ENCODE assay signal across 10 mouse cellular contexts in genomic region chr6:47358686-47359085, GRCm38 (mm10).
DNase-seq lines count a peak whose midpoint lies in the region; ATAC-seq and TF ChIP-seq lines count a peak whose summit lies in the region.
"Had no signal": no experiment of that assay in that cellular context is flagged by ENCODE, and none has a peak within 500 bp of the region (broad histone marks: within the 10 kb centered on the region; RNA-seq: fewer than 3 reads in every experiment).

No protein-coding gene starts in this region.

- H3K4me1 ChIP-seq in thymus, adult 2 months (replicated peaks; ENCODE audit: control insufficient read depth, insufficient read depth, low read length), result no peaks in the 10 kb centered on the region
- H3K4me1 ChIP-seq in kidney, postnatal 0 days (replicated peaks; ENCODE audit: insufficient read depth, low read length), result no peaks in the 10 kb centered on the region
- H3K4me1 ChIP-seq: heart, embryonic 15.5 days had no signal

- no peaks in the 10 kb centered on the region for H3K9me3 ChIP-seq in kidney, postnatal 0 days (replicated peaks; ENCODE audit: low read length)
- H3K9me3 ChIP-seq: heart, embryonic 15.5 days had no signal

- no peak for DNase-seq in frontal cortex, postnatal 10 days (ENCODE audit: low spot score in 2 of 2)
- DNase-seq in thymus, adult 2 months, result peak; percentile 42
- no peak for DNase-seq in thymus, adult 18-20 months
- peak; percentile 33 for DNase-seq in kidney, postnatal 0 days (ENCODE audit: low spot score)
- peak; percentile 53 for DNase-seq in lung, postnatal 10 days
- peak; percentile 46 for DNase-seq in thymus, postnatal 25 days

- no peak for TF ChIP-seq POLR2A in thymus, adult 2 months (IDR thresholded peaks at IDR 0.05; ENCODE audit: control insufficient read depth, extremely low read depth, insufficient read depth, low read length, poor library complexity)

- H3K9ac ChIP-seq in kidney, postnatal 0 days (ENCODE audit: low read depth, low read length), result no peak overlapping the region
- H3K9ac ChIP-seq: heart, embryonic 15.5 days had no signal

- no peaks in the 10 kb centered on the region for H3K36me3 ChIP-seq in thymus, adult 2 months (ENCODE audit: control insufficient read depth, insufficient read depth, low read length)
- no peaks in the 10 kb centered on the region for H3K36me3 ChIP-seq in kidney, postnatal 0 days (ENCODE audit: insufficient read depth, low read length)
- H3K36me3 ChIP-seq: heart, embryonic 15.5 days had no signal

- no peaks in the 10 kb centered on the region for H3K27me3 ChIP-seq in thymus, adult 2 months (ENCODE audit: control insufficient read depth, insufficient read depth, low read length)
- no peaks in the 10 kb centered on the region for H3K27me3 ChIP-seq in kidney, postnatal 0 days (ENCODE audit: insufficient read depth, low read length)
- H3K27me3 ChIP-seq: heart, embryonic 15.5 days had no signal

- WGBS in thymus, adult 2 months, result 49% methylated on average over 2 of the region's 2 CpGs
- WGBS in kidney, postnatal 0 days, result 53% methylated on average over 2 of the region's 2 CpGs

- ATAC-seq in frontal cortex, adult (ENCODE audit: low TSS enrichment), result peak; percentile 70
- ATAC-seq in common myeloid progenitor, adult 5-6 weeks (replicated peaks; ENCODE audit: low read depth, poor library complexity, severe bottlenecking), result peak; percentile 69
- ATAC-seq in kidney, postnatal 0 days (replicated peaks; ENCODE audit: low FRiP score, low read depth), result no peak

- no peak overlapping the region for H3K4me3 ChIP-seq in thymus, adult 2 months (ENCODE audit: control insufficient read depth, insufficient read depth, low read length)
- H3K4me3 ChIP-seq in kidney, postnatal 0 days (replicated peaks; ENCODE audit: low read depth, low read length), result no peak overlapping the region
- H3K4me3 ChIP-seq: heart, embryonic 15.5 days; myocyte had no signal

- H3K4me2 ChIP-seq in kidney, postnatal 0 days (ENCODE audit: low read length), result no peak overlapping the region
- H3K4me2 ChIP-seq: heart, embryonic 15.5 days had no signal

- H3K27ac ChIP-seq in thymus, adult 2 months (ENCODE audit: control insufficient read depth, insufficient read depth, low read length), result no peak overlapping the region
- no peak overlapping the region for H3K27ac ChIP-seq in kidney, postnatal 0 days
- H3K27ac ChIP-seq: heart, embryonic 15.5 days had no signal

- no peak for TF ChIP-seq CTCF in thymus, adult 2 months (IDR thresholded peaks at IDR 0.05; ENCODE audit: borderline replicate concordance, control insufficient read depth, extremely low read depth, insufficient read depth, low read length, poor library complexity)
- TF ChIP-seq CTCF in kidney, postnatal 0 days (IDR thresholded peaks at IDR 0.05; ENCODE audit: low read depth), result peak; percentile 64

Comparison
In these comparisons a context has a peak if more than half of its experiments do, and no peak if none do; other contexts are left out.
1. DNase-seq: peak in thymus, adult 2 months (single experiment), kidney, postnatal 0 days (single experiment), lung, postnatal 10 days (single experiment) and thymus, postnatal 25 days (single experiment); none in frontal cortex, postnatal 10 days (0 of 2) and thymus, adult 18-20 months (0 of 2).